Mouse (Mus musculus): ENCODE results near the gene Vmn2r87. TPM values are rescaled to one million over a fixed set of nuclear protein-coding genes. Genes with fewer than 3 reads are reported as not detected.
"Not testable (repeated sequence)": the region's sequence is repeated elsewhere in the genome, so short reads cannot be mapped to it uniquely, and the experiment has no call there.

Gene Vmn2r87
- polyA plus RNA-seq, 1 experiment from 2014 or later, result 0.05 TPM

GRCm38 (mm10) chr10:130429603-130430002 is 67.6 kb downstream of the Vmn2r87 start, which contains the start of gene Vmn2r85:
Vmn2r85 (minus strand) TSS chr10:130429703.
- not testable (repeated sequence) for ATAC-seq (ENCODE audit: low FRiP score); H3K9me3 ChIP-seq (ENCODE audit: control insufficient read depth, low read length); H3K4me2 ChIP-seq; H3K9ac ChIP-seq (ENCODE audit: low read length); H3K4me3 ChIP-seq (ENCODE audit: low read depth, low read length); H3K36me3 ChIP-seq (ENCODE audit: control insufficient read depth, insufficient read depth, low read length); DNase-seq (ENCODE audit: low spot score, missing footprints); H3K4me1 ChIP-seq (ENCODE audit: control insufficient read depth, insufficient read depth, low read length); H3K27ac ChIP-seq (ENCODE audit: low read depth, low read length); H3K27me3 ChIP-seq (ENCODE audit: control insufficient read depth, insufficient read depth, low read length)

- not testable (repeated sequence) for H3K27me3 ChIP-seq (ENCODE audit: control insufficient read depth, insufficient read depth, low read length); ATAC-seq (ENCODE audit: low FRiP score); H3K4me3 ChIP-seq (ENCODE audit: low read depth, low read length); DNase-seq (ENCODE audit: low spot score, missing footprints); H3K9me3 ChIP-seq (ENCODE audit: control insufficient read depth, low read length); H3K4me2 ChIP-seq; H3K9ac ChIP-seq (ENCODE audit: low read length); H3K4me1 ChIP-seq (ENCODE audit: control insufficient read depth, insufficient read depth, low read length); H3K36me3 ChIP-seq (ENCODE audit: control insufficient read depth, insufficient read depth, low read length); H3K27ac ChIP-seq (ENCODE audit: low read depth, low read length)
- WGBS, result 77% methylated on average over 2 of the region's 2 CpGs
These were observed 74.8 kb downstream of the Vmn2r87 start for GRCm38 (mm10) chr10:130422368-130422767.

Other genes with a start within 250 kb of the Vmn2r87 start
- 26.0 and 27.5 TPM in 2 replicates for gene Neurod4, start 217.2 kb downstream of the Vmn2r87 start, polyA plus RNA-seq (2014; fragmentation: Nextera tagmentation; extraction: Ambion mirVana)
- gene Tespa1, start 174.5 kb downstream of the Vmn2r87 start, polyA plus RNA-seq (2014; fragmentation: Nextera tagmentation; extraction: Ambion mirVana), result 0.17 and 0.36 TPM in 2 replicates
- gene Vmn2r84, start 103.1 kb downstream of the Vmn2r87 start, polyA plus RNA-seq (2014; fragmentation: Nextera tagmentation; extraction: Ambion mirVana), result not detected in 2 replicates
- gene Vmn2r85, start 67.7 kb downstream of the Vmn2r87 start, polyA plus RNA-seq (2014; fragmentation: Nextera tagmentation; extraction: Ambion mirVana), result not detected in 2 replicates
- not detected in 2 replicates for gene Vmn2r86, start 41.3 kb downstream of the Vmn2r87 start, polyA plus RNA-seq (2014; fragmentation: Nextera tagmentation; extraction: Ambion mirVana)